Mouse (Mus musculus): Measurements from ENCODE around the gene Fxyd1. TPM values are rescaled to one million over a fixed set of nuclear protein-coding genes. Genes with fewer than 3 reads are reported as not detected.

The Fxyd1 gene
- polyA plus RNA-seq (2014; fragmentation: Illumina TruSeq; extraction: RNeasy Lipid Tissue Mini Kit (QIAGEN cat#74804); ENCODE audit: low read depth, low replicate concordance), result not detected

DNA sequence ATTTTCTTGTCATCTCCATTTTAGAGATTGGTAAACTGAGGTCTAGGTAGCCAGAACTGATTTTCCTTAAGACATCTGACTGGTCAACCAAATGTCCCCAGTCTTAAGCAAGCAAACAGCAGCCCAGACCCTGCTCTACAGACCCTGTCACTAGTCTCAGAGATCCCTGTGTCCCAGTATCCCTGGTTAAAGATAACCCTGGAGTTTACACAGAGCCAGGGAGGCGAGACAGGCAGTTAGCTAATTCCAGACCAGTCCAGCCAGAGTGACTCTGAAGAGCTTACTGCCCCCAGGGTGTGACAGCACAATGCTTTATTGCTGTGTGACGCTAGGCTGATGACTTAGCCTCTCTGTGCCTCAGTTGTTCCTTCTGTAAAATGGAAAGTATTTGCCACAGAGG lies at the start of gene Fxyd1:
Gene Fxyd1 (minus strand): TSS at position 129 of the 400 bp plus-strand sequence.

DNA sequence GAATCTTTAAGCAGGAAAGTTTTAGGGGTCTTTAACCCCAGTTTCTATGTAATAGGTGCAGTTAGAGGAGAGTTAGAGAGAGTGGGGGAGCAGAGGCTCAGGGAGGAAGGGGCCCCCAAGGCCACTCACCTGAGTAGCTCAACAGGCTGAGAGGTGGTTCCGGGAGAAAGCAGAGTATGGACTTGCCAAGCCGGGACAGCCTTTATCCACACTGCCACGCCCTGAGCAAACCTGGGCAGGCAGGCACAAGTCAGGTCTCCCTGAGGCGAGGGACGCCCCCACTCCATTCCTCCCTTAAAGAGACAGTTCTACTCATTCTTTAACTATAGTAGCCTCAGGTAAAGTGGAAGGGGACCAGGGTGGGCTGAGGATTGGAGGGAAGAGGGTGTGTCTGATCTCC lies 19.5 kb upstream of the Fxyd1 start, which contains the start of gene Fxyd3:
Gene Fxyd3 (minus strand): TSS at position 213 of the 400 bp plus-strand sequence.

DNA sequence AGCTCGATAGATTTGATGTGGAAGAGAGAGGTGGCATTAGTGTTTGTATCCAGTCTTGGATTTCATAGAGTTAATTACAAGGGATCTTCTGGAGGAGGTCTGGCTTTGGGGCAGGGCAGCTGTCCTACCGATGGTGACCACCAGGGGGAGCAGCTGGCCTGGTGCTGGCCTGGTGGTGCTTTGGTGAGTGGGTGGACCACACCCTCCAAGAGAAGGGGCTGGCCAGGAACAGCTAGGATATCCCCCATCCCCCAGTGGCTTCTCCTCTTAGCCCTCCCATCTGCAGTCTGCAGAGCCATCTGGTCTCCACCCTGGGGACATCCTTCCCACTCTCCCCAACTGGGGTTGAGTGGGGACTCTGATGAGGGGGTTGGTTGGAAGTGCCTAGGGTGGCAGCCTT lies 2.1 kb upstream of the Fxyd1 start, which contains the start of gene Lgi4:
Gene Lgi4 (plus strand): TSS at position 235 of the 400 bp plus-strand sequence.

GRCm38 (mm10) chr7:31051321-31052021 lies 5.5 kb downstream of the Fxyd1 start, which contains the start of gene Fxyd7:
Gene Fxyd7, minus strand, starts transcription at chr7:31051467.

DNA sequence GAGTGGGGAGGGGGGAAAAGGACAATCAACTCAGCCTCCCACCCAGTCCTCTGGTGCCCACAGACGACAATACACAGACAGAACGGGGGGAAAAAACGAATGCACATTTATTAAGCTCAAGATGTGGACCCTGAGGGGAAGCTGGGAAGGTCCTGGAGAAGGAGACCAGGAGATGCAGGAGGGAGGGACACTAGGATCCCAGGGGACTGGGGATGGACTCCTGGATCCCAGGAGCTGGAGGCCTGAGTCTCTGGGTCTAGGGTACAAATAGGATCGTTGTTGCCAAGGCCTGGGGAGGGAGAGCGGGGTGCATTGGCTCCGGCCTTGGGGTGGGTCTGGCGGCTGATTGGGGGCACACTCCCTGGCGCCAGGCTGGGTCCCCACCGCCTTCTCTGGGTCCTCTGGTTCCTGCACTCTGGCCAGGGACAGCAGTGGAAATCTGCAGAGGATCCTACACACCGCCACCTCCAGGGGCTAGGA lies 14.5 kb downstream of the Fxyd1 start, which contains the start of gene Fxyd5:
Gene Fxyd5 (minus strand): TSS at position 51 of the 480 bp plus-strand sequence.

Other genes with a start within 250 kb of the Fxyd1 start
- not detected for gene Ffar2, start 233.4 kb downstream of the Fxyd1 start, polyA plus RNA-seq (2014; fragmentation: Illumina TruSeq; extraction: RNeasy Lipid Tissue Mini Kit (QIAGEN cat#74804); ENCODE audit: low read depth, low replicate concordance)
- not detected for gene Ffar3, start 201.0 kb downstream of the Fxyd1 start, polyA plus RNA-seq (2014; fragmentation: Illumina TruSeq; extraction: RNeasy Lipid Tissue Mini Kit (QIAGEN cat#74804); ENCODE audit: low read depth, low replicate concordance)
- not detected for gene Ffar1, start 195.6 kb downstream of the Fxyd1 start, polyA plus RNA-seq (2014; fragmentation: Illumina TruSeq; extraction: RNeasy Lipid Tissue Mini Kit (QIAGEN cat#74804); ENCODE audit: low read depth, low replicate concordance)
- gene Cd22, start 176.9 kb downstream of the Fxyd1 start, polyA plus RNA-seq (2014; fragmentation: Illumina TruSeq; extraction: RNeasy Lipid Tissue Mini Kit (QIAGEN cat#74804); ENCODE audit: low read depth, low replicate concordance), result not detected
- not detected for gene Mag, start 142.3 kb downstream of the Fxyd1 start, polyA plus RNA-seq (2014; fragmentation: Illumina TruSeq; extraction: RNeasy Lipid Tissue Mini Kit (QIAGEN cat#74804); ENCODE audit: low read depth, low replicate concordance)
- not detected for gene Hamp2, start 132.5 kb downstream of the Fxyd1 start, polyA plus RNA-seq (2014; fragmentation: Illumina TruSeq; extraction: RNeasy Lipid Tissue Mini Kit (QIAGEN cat#74804); ENCODE audit: low read depth, low replicate concordance)
- gene Hamp, start 113.2 kb downstream of the Fxyd1 start, polyA plus RNA-seq (2014; fragmentation: Illumina TruSeq; extraction: RNeasy Lipid Tissue Mini Kit (QIAGEN cat#74804); ENCODE audit: low read depth, low replicate concordance), result not detected
- 37.8 TPM for gene Usf2, start 100.4 kb downstream of the Fxyd1 start, polyA plus RNA-seq (2014; fragmentation: Illumina TruSeq; extraction: RNeasy Lipid Tissue Mini Kit (QIAGEN cat#74804); ENCODE audit: low read depth, low replicate concordance)
- gene Lsr, start 83.7 kb downstream of the Fxyd1 start, polyA plus RNA-seq (2014; fragmentation: Illumina TruSeq; extraction: RNeasy Lipid Tissue Mini Kit (QIAGEN cat#74804); ENCODE audit: low read depth, low replicate concordance), result 1.5 TPM
- 3.2 TPM for gene Fam187b, start 83.4 kb downstream of the Fxyd1 start, polyA plus RNA-seq (2014; fragmentation: Illumina TruSeq; extraction: RNeasy Lipid Tissue Mini Kit (QIAGEN cat#74804); ENCODE audit: low read depth, low replicate concordance)
- gene Fxyd5, start 14.7 kb downstream of the Fxyd1 start, polyA plus RNA-seq (2014; fragmentation: Illumina TruSeq; extraction: RNeasy Lipid Tissue Mini Kit (QIAGEN cat#74804); ENCODE audit: low read depth, low replicate concordance), result 3.3 TPM
- gene Fxyd7, start 5.7 kb downstream of the Fxyd1 start, polyA plus RNA-seq (2014; fragmentation: Illumina TruSeq; extraction: RNeasy Lipid Tissue Mini Kit (QIAGEN cat#74804); ENCODE audit: low read depth, low replicate concordance), result not detected
- gene Lgi4, start 2.1 kb upstream of the Fxyd1 start, polyA plus RNA-seq (2014; fragmentation: Illumina TruSeq; extraction: RNeasy Lipid Tissue Mini Kit (QIAGEN cat#74804); ENCODE audit: low read depth, low replicate concordance), result 0.12 TPM
- not detected for gene Fxyd3, start 19.5 kb upstream of the Fxyd1 start, polyA plus RNA-seq (2014; fragmentation: Illumina TruSeq; extraction: RNeasy Lipid Tissue Mini Kit (QIAGEN cat#74804); ENCODE audit: low read depth, low replicate concordance)
- gene Hpn, start 58.1 kb upstream of the Fxyd1 start, polyA plus RNA-seq (2014; fragmentation: Illumina TruSeq; extraction: RNeasy Lipid Tissue Mini Kit (QIAGEN cat#74804); ENCODE audit: low read depth, low replicate concordance), result 7.6 TPM
- gene Scn1b, start 69.8 kb upstream of the Fxyd1 start, polyA plus RNA-seq (2014; fragmentation: Illumina TruSeq; extraction: RNeasy Lipid Tissue Mini Kit (QIAGEN cat#74804); ENCODE audit: low read depth, low replicate concordance), result 1.9 TPM
- 3.3 TPM for gene Gramd1a, start 98.7 kb upstream of the Fxyd1 start, polyA plus RNA-seq (2014; fragmentation: Illumina TruSeq; extraction: RNeasy Lipid Tissue Mini Kit (QIAGEN cat#74804); ENCODE audit: low read depth, low replicate concordance)
- gene Scgb2b2, start 233.3 kb upstream of the Fxyd1 start, polyA plus RNA-seq (2014; fragmentation: Illumina TruSeq; extraction: RNeasy Lipid Tissue Mini Kit (QIAGEN cat#74804); ENCODE audit: low read depth, low replicate concordance), result not detected
- gene Scgb1b2, start 234.6 kb upstream of the Fxyd1 start, polyA plus RNA-seq (2014; fragmentation: Illumina TruSeq; extraction: RNeasy Lipid Tissue Mini Kit (QIAGEN cat#74804); ENCODE audit: low read depth, low replicate concordance), result not detected